Mouse (Mus musculus): ENCODE data around the gene Ska2.

DNA sequence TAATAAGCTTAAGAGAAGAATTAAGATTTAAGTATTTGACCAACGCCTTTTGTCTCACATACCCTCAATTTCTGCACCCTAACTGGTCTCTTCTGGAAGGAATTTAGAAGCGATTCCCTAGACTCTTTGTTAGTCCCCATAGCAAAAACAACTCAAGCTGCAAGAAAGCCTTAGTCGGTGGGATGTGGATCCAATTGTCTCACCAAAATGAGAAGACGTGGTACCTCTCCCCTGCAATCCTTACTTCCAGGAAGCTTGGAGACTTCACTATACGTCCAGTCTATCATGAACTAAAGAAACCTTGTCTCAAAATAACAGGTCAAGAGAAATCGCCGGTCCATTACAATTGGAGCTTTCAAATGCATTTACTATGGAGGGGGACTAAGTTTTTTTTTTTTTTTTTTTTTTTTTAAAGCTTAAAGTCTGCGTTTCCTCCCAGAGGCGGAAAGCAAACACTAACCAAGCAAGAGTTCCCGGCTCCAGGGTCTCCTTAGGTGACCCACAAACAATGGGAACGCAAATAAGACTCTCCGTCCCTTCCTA is 17.3 kb downstream of the Ska2 start:
- TF ChIP-seq CTCF (IDR thresholded peaks at IDR 0.05; ENCODE audit: low read depth, low read length) (no peak), GATA1 (IDR thresholded peaks at IDR 0.05; ENCODE audit: borderline replicate concordance, low read length) (no peak), TAL1 (conservative IDR thresholded peaks at IDR 0.05; ENCODE audit: low read depth, low read length) (no peak), GATA2 (IDR thresholded peaks at IDR 0.05; ENCODE audit: borderline replicate concordance, low read depth, low read length) (no peak)
